ENCODE assay signal across 22 mouse cellular contexts in genomic region chr11:118223416-118224067, GRCm38 (mm10). TPM values are rescaled to one million over a fixed set of nuclear protein-coding genes. Genes with fewer than 3 reads are reported as not detected.
DNase-seq lines count a peak whose midpoint lies in the region; ATAC-seq and TF ChIP-seq lines count a peak whose summit lies in the region.
"Had no signal": no experiment of that assay in that cellular context is flagged by ENCODE, and none has a peak within 500 bp of the region (broad histone marks: within the 10 kb centered on the region; RNA-seq: fewer than 3 reads in every experiment).

No protein-coding gene starts in this region.

- WGBS in thymus, adult 2 months = 60% methylated on average over 10 of the region's 10 CpGs
- WGBS in hindbrain, embryonic 11.5 days = 90% methylated on average over 10 of the region's 10 CpGs

- H3K4me1 ChIP-seq in thymus, adult 2 months (replicated peaks; ENCODE audit: control insufficient read depth, insufficient read depth, low read length) = peaks cover 52% of the 10 kb centered on the region
- H3K4me1 ChIP-seq in hindbrain, embryonic 11.5 days (replicated peaks; ENCODE audit: control insufficient read depth, insufficient read depth, low read length) = no peaks in the 10 kb centered on the region

- no peaks in the 10 kb centered on the region for H3K27me3 ChIP-seq in thymus, adult 2 months (ENCODE audit: control insufficient read depth, insufficient read depth, low read length)
- no peaks in the 10 kb centered on the region for H3K27me3 ChIP-seq in splenic B cell, adult 2 months (ENCODE audit: control insufficient read depth, insufficient read depth, low read length, poor library complexity, severe bottlenecking)
- H3K27me3 ChIP-seq in hindbrain, embryonic 11.5 days (ENCODE audit: control insufficient read depth, insufficient read depth, low read length) = no peaks in the 10 kb centered on the region
- H3K27me3 ChIP-seq: forebrain, embryonic 13.5 days; heart, embryonic 15.5 days; hindbrain, embryonic 13.5 days; kidney, embryonic 15.5 days; midbrain, embryonic 13.5 days had no signal

- intact Hi-C loops in gastrocnemius, adult 2 months (cut with DNase I) = no loop called here

- peak overlapping the region; percentile 53 for H3K27ac ChIP-seq in gastrocnemius, adult 2 months
- peak overlapping the region; percentile 37; the same call in 1 of the 2 replicates for H3K27ac ChIP-seq in thymus, adult 2 months (ENCODE audit: control insufficient read depth, insufficient read depth, low read length)
- no peak overlapping the region for H3K27ac ChIP-seq in hindbrain, embryonic 11.5 days (ENCODE audit: low read depth, low read length)
- H3K27ac ChIP-seq: forebrain, embryonic 13.5 days; heart, embryonic 15.5 days; hindbrain, embryonic 13.5 days; liver, embryonic 14.5 days; midbrain, embryonic 13.5 days had no signal

- no peak for ATAC-seq in hindbrain, embryonic 11.5 days (ENCODE audit: low FRiP score)
- ATAC-seq: forebrain, embryonic 13.5 days; midbrain, embryonic 13.5 days had no signal

- no peak overlapping the region for H3K4me2 ChIP-seq in hindbrain, embryonic 11.5 days (replicated peaks; ENCODE audit: low read depth, low read length)
- H3K4me2 ChIP-seq: forebrain, embryonic 13.5 days; heart, embryonic 15.5 days; hindbrain, embryonic 13.5 days; kidney, embryonic 15.5 days; midbrain, embryonic 13.5 days had no signal

- H3K9me3 ChIP-seq in hindbrain, embryonic 11.5 days (ENCODE audit: control insufficient read depth, low read length) = no peaks in the 10 kb centered on the region
- H3K9me3 ChIP-seq: forebrain, embryonic 13.5 days; heart, embryonic 15.5 days; hindbrain, embryonic 13.5 days; kidney, embryonic 15.5 days; midbrain, embryonic 13.5 days had no signal

- no peaks in the 10 kb centered on the region for H3K36me3 ChIP-seq in thymus, adult 2 months (ENCODE audit: control insufficient read depth, insufficient read depth, low read length)
- H3K36me3 ChIP-seq in splenic B cell, adult 2 months (ENCODE audit: control insufficient read depth, insufficient read depth, low read length, poor library complexity, severe bottlenecking) = no peaks in the 10 kb centered on the region; the same call in 1 of the 2 replicates
- no peaks in the 10 kb centered on the region for H3K36me3 ChIP-seq in hindbrain, embryonic 11.5 days (ENCODE audit: control insufficient read depth, insufficient read depth, low read length)
- H3K36me3 ChIP-seq: heart, embryonic 15.5 days; hindbrain, embryonic 13.5 days; kidney, embryonic 15.5 days; midbrain, embryonic 13.5 days had no signal

- no peak overlapping the region for H3K9ac ChIP-seq in hindbrain, embryonic 11.5 days (ENCODE audit: low read depth, low read length)
- H3K9ac ChIP-seq: forebrain, embryonic 13.5 days; heart, embryonic 15.5 days; kidney, embryonic 15.5 days; liver, embryonic 14.5 days; midbrain, embryonic 13.5 days had no signal

- TF ChIP-seq POLR2A in thymus, adult 2 months (IDR thresholded peaks at IDR 0.05; ENCODE audit: control insufficient read depth, extremely low read depth, insufficient read depth, low read length, poor library complexity) = no peak

- no peak overlapping the region for H3K4me3 ChIP-seq in gastrocnemius, adult 2 months
- H3K4me3 ChIP-seq in thymus, adult 2 months (ENCODE audit: control insufficient read depth, insufficient read depth, low read length) = no peak overlapping the region
- H3K4me3 ChIP-seq in hindbrain, embryonic 11.5 days (ENCODE audit: low read depth, low read length) = no peak overlapping the region
- H3K4me3 ChIP-seq: forebrain, embryonic 13.5 days; heart, embryonic 15.5 days; hindbrain, embryonic 13.5 days; kidney, embryonic 15.5 days; midbrain, embryonic 13.5 days had no signal

- no peak for DNase-seq in gastrocnemius, adult 2 months
- no peak for DNase-seq in gastrocnemius, postnatal 25 days
- no peak for DNase-seq in thymus, adult 2 months
- DNase-seq in thymus, postnatal 10 days (ENCODE audit: low spot score in 2 of 2) = no peak
- peak; percentile 56 for DNase-seq in splenic B cell, adult 2 months (ENCODE audit: low read depth, low spot score)
- DNase-seq in hindbrain, embryonic 11.5 days (ENCODE audit: low spot score) = no peak
- no peak for DNase-seq in cerebellum, adult 18-20 months
- DNase-seq: adrenal gland, postnatal 36 days; cerebellum, adult 9-10 months; cerebellum, postnatal 36 days; heart, postnatal 36 days; kidney, adult 11 months; kidney, postnatal 25 days; liver; lung, adult 2 months; lung, postnatal 10 days had no signal

- no peak for TF ChIP-seq CTCF in gastrocnemius, adult 2 months (IDR thresholded peaks at IDR 0.05)
- TF ChIP-seq CTCF in thymus, adult 2 months (IDR thresholded peaks at IDR 0.05; ENCODE audit: borderline replicate concordance, control insufficient read depth, extremely low read depth, insufficient read depth, low read length, poor library complexity) = no peak

RNA-seq across cellular contexts. Expression of gene Cyth1, which starts 24.9 kb away (rescaled TPM):
- 10 to 100 TPM; 28.6 to 49.6 TPM for total RNA-seq in gastrocnemius, adult 2 months (2021)
- 10 to 100 TPM; 30.0 to 32.3 TPM for total RNA-seq in gastrocnemius, postnatal 25 days (2021)
- 66.7 and 70.0 TPM in 2 replicates for polyA plus RNA-seq in thymus, adult 2 months (2012; rRNA removed)
- polyA plus RNA-seq in hindbrain, embryonic 11.5 days (2014; fragmentation: Nextera tagmentation; extraction: Ambion mirVana) = 16.5 and 16.7 TPM in 2 replicates
